Mouse (Mus musculus) liver, adult 2 months (tissue): ENCODE measurements around the gene Clec1b.

Source experiments
- CTCF ChIP-seq: fragments of 200-500 bp; IDR thresholded peaks from 2 replicates; pipeline ENCODE4 v1.5.1; 2011; ENCODE audit warnings: low read depth, low read length, control low read depth
- POLR2A ChIP-seq: fragments of 200-500 bp; IDR thresholded peaks from 2 replicates; pipeline ENCODE4 v1.6.1; 2011; ENCODE audit warnings: low read length, control low read depth; ENCODE audit not compliant: insufficient read depth; ENCODE audit errors: extremely low read depth

GRCm38 (mm10) chr6:129393732-129394131 is 3.4 kb upstream of the Clec1b start:
- TF ChIP-seq POLR2A (no peak), CTCF (no peak)
